Mouse (Mus musculus): ENCODE measurements around the gene Nudt14.

Nudt14 gene

GRCm38 (mm10) chr12:112941776-112942713, at the start of gene Nudt14:
Nudt14 (minus strand) TSS chr12:112942124.
- peak; percentile 78 to 82 for DNase-seq

GRCm38 (mm10) chr12:112991444-112991843, 49.5 kb upstream of the Nudt14 start:
- no peak for DNase-seq

DNA sequence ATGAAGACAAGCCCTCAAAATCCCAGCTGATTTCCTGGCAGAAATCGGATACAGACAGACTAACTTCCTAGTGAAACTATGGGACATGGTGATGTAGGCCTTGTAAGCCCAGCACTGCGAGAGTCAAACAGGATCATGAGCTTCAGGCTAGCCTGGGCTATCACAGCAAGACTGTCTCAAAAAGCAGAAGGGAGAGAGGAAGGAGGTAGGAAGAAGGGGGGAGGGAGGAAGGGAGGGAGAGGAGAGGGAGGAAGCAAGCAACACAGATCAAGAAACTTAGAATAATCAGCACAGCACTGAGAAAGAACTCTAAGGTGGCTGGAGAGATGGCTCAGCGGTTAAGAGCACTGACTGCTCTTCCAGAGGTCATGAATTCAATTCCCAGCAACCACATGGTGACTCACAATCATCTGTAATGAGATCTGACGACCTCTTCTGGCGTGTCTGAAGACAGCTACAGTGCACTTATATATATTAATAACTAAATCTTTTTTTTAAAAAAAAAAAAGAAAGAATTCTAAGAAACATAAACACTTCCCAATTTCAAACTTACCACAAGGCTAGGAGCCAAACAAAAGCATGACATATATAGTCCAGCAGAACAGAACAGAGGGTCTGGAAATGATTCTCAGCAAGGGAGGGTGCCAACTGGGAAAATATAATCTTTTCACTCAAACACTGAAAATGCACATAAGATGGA, 48.9 kb upstream of the Nudt14 start:
- DNase-seq, result no peak

DNA sequence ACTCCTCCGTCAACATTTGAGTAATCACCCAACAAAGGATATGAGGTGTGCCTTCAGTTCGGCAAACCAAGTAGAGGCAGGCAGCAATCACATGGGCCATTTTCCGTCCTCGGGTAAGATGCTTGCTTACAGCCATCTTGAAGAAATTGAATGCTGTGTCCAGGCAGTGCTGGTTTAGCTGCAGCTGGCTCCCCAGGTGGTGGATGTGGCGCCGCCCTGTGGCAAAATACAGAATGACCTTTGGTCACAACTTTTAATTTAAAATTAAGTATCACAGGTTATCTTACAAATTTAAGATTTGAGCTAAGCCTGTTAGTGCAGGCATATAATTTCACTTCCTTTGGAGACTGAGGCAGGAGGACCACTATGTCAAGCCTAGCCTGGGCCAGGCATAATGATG, 46.0 kb upstream of the Nudt14 start:
- peak in 1 of 2 experiments; percentile 11 for DNase-seq

GRCm38 (mm10) chr12:112985346-112985745, 43.4 kb upstream of the Nudt14 start:
- no peak for DNase-seq

- DNase-seq, result no peak
These were observed 40.1 kb upstream of the Nudt14 start for GRCm38 (mm10) chr12:112982031-112982430.

DNA sequence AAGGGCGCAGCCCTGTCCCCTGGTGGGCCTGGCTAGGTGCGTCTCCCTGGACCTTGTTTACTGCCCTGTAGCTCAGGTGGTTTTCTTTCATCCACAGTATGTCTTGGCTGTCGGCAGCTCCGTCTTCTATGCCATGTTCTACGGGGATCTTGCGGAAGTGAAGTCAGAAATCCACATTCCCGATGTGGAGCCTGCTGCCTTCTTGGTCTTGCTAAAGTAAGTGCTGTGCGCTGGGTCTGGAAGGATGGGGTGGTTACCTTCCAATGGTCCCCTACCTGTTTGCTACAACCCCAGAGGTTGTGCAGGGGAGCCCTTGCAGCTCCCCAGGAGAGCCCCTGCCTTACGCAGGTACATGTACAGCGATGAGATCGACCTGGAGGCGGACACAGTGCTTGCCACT, 35.2 kb upstream of the Nudt14 start:
- no peak for DNase-seq

DNA sequence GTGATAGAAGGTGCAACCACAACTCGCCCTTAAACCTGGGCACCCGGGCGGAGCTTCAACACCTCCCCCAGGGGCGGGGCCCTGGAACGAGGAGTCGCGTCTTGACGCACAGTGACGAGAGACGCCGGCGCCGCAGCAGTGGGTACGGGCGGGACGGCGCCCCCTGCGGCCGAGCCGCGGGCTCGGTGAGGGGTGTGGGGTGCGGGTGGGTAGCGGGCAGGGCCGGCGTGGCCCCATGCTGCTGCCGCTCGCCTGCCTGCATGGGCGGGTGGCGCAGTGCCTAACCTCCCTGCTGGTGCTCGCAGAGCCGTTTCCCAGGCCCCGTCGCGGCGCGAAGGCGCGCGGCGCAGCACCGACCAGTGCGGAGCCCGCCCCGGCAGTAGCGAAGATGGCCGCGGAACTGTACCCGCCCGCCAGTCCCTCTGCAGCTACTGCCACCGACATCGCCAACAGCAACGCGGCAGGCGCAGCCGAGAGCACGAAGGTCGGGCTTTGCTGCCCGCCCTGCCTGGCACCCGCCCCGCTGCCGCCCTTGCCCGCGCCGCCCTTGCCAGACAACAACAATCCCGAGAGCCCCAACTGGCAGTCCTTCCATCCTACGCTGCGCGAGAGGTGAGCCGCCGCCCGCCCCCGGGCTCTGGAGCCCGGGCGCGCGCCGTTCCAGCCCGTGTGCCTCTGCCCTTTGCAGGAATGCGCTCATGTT, 34.6 kb upstream of the Nudt14 start, which contains the start of gene Btbd6:
Btbd6 (plus strand) TSS at position 112 of the 703 bp plus-strand sequence.
- peak; percentile 90 to 94 for DNase-seq

GRCm38 (mm10) chr12:112974736-112975135, 32.8 kb upstream of the Nudt14 start:
- no peak for DNase-seq

GRCm38 (mm10) chr12:112969616-112970015, 27.7 kb upstream of the Nudt14 start:
- DNase-seq, result no peak

DNA sequence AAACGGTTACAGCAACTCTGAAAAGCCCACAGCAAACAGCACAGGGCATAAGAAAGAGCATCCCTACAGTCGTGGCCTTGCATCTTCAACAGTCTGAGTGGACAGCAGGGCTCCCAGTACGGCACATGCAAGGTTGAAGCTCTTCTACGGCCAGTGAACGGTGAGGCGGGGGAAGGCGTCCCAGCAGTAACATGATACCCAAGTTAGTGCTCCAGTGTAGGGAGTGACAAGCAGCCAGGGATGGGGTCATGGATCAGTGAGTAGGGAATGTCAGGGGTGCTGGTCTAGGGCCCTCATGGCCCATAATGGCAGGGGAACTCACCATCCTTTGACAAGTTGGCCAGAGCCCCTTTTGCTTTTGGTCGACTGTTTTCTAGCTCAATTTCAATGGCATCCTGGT, 27.0 kb upstream of the Nudt14 start:
- DNase-seq, result no peak

DNA sequence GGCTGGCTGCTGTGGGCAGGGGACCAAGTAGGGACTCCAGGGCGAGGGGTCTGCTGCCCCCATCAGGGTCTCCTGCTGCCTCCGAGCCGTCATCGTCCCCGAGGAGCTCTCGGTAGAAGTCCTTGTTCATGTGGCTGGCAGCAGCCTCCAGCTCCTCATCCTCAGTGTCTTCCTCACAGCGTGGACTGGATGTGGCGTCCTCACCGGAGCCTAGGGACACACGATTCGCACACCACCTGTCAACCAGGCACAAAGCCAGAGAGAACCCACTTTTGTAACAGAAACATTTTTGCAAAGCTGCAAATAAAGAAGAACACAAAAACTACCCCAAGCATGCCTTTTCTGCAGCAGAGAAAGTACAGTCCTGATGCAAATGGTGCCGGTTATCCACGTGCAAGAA, 23.9 kb upstream of the Nudt14 start:
- no peak for DNase-seq

- DNase-seq, result no peak
These were observed 19.9 kb upstream of the Nudt14 start for GRCm38 (mm10) chr12:112961872-112962271.

- no peak for DNase-seq
These were observed 19.5 kb upstream of the Nudt14 start for GRCm38 (mm10) chr12:112961428-112961827.

- DNase-seq, result no peak
These were observed 17.5 kb upstream of the Nudt14 start for GRCm38 (mm10) chr12:112959421-112959820.

DNA sequence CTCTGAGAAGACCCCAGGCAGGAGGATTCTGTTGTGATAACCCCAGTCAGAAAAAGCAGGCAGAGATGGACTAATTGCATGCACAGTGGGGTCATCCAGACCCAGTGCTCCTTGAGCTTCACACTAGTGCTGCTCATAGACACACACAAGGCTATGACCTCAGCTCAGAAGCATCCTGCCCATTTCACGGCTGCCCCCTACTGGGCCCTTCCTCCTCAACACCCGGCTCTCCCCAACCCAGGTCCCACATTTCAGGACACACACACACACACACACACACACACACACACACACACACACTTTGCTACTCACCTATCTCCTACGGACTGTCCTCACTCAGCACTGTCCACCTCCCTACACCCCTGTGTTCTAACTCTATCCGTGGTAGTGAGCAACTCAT, 16.4 kb upstream of the Nudt14 start:
- DNase-seq, result peak in 1 of 2 experiments; percentile 64

DNA sequence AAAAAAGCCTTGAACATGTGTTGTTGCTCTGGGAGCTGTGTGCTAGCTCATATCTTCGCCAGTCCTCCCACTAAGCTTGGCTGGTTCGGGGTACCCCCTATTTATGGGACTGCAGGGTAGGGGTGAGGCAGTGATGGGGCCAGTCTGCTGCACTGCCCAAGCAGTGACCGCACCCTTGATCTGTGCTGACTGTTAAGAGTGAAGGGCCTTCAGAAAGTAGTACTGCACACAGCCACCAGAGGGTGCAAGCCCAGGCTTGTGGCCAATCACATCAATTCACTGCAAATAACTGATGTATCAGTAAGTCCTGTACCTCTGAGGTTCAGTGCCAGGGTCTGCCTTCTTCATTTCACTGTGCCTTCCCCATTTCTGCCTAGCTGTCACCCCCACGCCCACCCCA, 13.9 kb upstream of the Nudt14 start:
- peak; percentile 77 to 80 for DNase-seq

DNA sequence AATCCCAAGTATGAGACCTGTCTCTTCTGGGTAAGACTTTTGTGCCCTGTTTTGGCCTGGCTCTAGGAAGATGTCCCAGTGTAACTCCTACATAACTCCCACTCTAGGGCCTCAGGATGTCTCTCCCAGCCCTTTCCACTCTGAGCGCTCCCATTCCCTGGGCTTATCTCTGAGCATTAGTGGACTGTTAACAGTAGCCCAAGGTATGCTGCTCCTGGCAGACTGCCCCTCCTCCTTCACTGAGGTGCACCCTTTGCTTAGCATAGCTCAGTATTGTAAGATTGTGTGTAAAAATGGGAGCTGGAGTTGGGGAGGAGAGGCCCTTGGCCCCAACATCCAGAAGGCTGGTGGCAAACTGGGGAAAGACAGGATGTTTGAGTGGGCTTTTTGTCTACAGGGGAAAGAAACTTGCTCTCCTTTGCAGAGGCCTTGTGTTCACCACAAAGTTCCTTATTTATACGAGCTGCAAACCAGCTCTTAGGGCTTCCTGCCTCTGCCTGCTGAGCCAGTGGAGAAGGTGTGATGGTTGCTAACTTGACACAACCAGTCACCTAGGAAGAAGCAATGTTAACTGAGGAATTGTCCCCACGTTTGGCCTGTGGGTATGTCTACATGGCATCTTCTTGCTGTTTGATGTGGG, 11.1 kb upstream of the Nudt14 start:
- no peak for DNase-seq

GRCm38 (mm10) chr12:112952433-112952832, 10.5 kb upstream of the Nudt14 start:
- peak; percentile 82 to 87 for DNase-seq

DNA sequence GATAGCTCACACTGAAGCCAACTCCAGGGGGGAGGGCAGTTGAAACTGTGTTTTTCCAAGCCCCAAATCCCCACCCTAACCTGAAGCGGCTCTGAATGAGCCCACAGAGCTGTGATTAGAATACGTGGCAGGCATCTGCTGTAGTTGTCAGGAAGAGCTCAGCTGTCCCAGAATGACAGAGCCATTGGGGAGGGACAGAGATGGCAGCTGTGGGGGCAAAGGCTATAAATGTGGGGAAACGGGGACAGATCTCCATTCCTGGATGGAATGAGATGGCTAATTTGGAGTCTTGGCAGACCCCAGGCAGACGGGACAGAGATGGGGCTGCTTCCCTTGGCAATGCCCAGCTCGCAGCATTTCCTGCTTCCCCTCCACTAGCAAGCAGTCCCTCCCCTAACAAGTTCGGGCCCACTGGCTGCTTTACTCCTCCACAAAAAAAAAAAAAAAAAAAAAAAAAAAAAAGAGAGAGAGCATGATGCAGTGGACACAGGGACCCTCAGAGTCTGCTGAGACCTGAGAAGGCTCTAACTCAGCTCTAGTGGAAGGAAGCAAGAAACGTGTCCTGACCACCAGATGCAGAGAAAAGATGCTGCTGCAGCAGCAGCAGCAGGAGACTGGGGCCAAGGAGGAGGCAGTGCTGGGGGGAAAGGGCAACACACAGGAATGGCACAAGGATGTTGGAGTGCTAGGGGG, 9.4 kb upstream of the Nudt14 start:
- no peak for DNase-seq

DNA sequence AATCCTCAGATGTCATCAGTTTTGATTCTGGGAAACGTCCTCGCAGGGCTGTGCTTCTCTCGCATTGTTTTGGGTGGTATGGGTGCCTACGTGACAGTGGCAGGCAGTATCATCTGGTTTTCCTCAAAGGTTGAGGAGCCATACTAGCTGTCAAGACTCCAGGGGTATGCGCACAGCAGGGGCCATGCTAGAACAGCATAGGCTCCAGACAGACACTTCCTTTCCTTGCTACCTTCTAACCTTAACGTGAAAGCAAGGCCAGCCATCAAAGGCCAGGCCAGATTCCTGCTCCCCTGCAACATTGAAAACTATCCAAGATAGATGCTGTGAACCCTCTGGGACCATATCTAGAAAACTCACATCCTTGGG, 8.8 kb upstream of the Nudt14 start:
- no peak for DNase-seq
